15 mouse cellular contexts compared by ENCODE assay signal in genomic region chr9:98976520-98976919, GRCm38 (mm10). TPM values are rescaled to one million over a fixed set of nuclear protein-coding genes. Genes with fewer than 3 reads are reported as not detected.
DNase-seq lines count a peak whose midpoint lies in the region; ATAC-seq and TF ChIP-seq lines count a peak whose summit lies in the region.
"Had no signal": no experiment of that assay in that cellular context is flagged by ENCODE, and none has a peak within 500 bp of the region (broad histone marks: within the 10 kb centered on the region; RNA-seq: fewer than 3 reads in every experiment).

No protein-coding gene starts in this region.

- H3K27ac ChIP-seq in layer of hippocampus, adult 2 months = no peak overlapping the region
- H3K27ac ChIP-seq: heart, embryonic 15.5 days; limb, embryonic 10.5 days; macrophage; neural tube, embryonic 13.5 days had no signal

- CTCF ChIA-PET in Patski (lab: Charles Lee) = interaction anchor here (1.8 kb wide), 1 partner anchor 400 kb away, joined by 4 read pairs; no protein-coding TSS in a partner anchor

- peaks cover 33% of the 10 kb centered on the region for H3K27me3 ChIP-seq in E14TG2a.4 (ENCODE audit: insufficient read depth, low read length)
- H3K27me3 ChIP-seq in Patski = peaks cover 34% of the 10 kb centered on the region

- peak; percentile 67 for TF ChIP-seq CTCF in layer of hippocampus, adult 2 months (conservative IDR thresholded peaks at IDR 0.05)
- TF ChIP-seq CTCF in E14TG2a.4 (conservative IDR thresholded peaks at IDR 0.05; ENCODE audit: low read length) (peak; percentile 65), Patski (IDR thresholded peaks at IDR 0.05) (peak; percentile 73)

- H3K9me3 ChIP-seq in E14TG2a.4 (ENCODE audit: low read length) = no peaks in the 10 kb centered on the region
- H3K9me3 ChIP-seq: heart, embryonic 15.5 days; limb, embryonic 10.5 days; neural tube, embryonic 13.5 days had no signal

- peak; percentile 24 for ATAC-seq in Patski
- peak; percentile 53; the same call in 1 of the 2 replicates for ATAC-seq in megakaryocyte-erythroid progenitor cell, adult 5-6 weeks (replicated peaks; ENCODE audit: low FRiP score, low TSS enrichment, poor library complexity, severe bottlenecking)
- ATAC-seq: activated CD4-positive, CD25-positive, alpha-beta regulatory T cell, adult 4 months; inflammation-experienced regulatory T-cells, adult 6 months had no signal

- DNase-seq in layer of hippocampus, adult 2 months (ENCODE audit: low spot score in 2 of 2) = no peak
- DNase-seq in layer of hippocampus, postnatal 25 days (ENCODE audit: extremely low spot score in 1 of 2, low spot score in 1 of 2) = no peak
- no peak for DNase-seq in Patski (ENCODE audit: low read depth, low spot score)
- DNase-seq in right cerebral cortex, postnatal 14 days = no peak
- DNase-seq in adrenal gland, postnatal 10 days = no peak

- POLR2A ChIA-PET in Patski (lab: Charles Lee) = interaction anchor here (0.6 kb wide), 1 partner anchor 165 kb away, joined by 4 read pairs; no protein-coding TSS in a partner anchor

- H3K4me1 ChIP-seq in E14TG2a.4 (replicated peaks; ENCODE audit: low read depth, low read length) = peaks cover 42% of the 10 kb centered on the region

- no peaks in the 10 kb centered on the region for H3K36me3 ChIP-seq in E14TG2a.4 (ENCODE audit: insufficient read depth, low read length)
- H3K36me3 ChIP-seq: heart, embryonic 15.5 days; limb, embryonic 10.5 days; neural tube, embryonic 13.5 days had no signal

- H3K4me3 ChIP-seq in layer of hippocampus, adult 2 months = no peak overlapping the region
- no peak overlapping the region for H3K4me3 ChIP-seq in E14TG2a.4 (replicated peaks; ENCODE audit: low read length)
- H3K4me3 ChIP-seq: heart, embryonic 15.5 days; limb, embryonic 10.5 days; neural tube, embryonic 13.5 days had no signal

- in situ Hi-C loops in Patski (cut with MboI; ENCODE audit: low pct_unique_long_range_greater_than_20kb) = loop anchor here (5.0 to 10.0 kb wide), 2 partner anchors 401 to 468 kb away; no protein-coding TSS in a partner anchor

RNA-seq across cellular contexts. Expression of gene Faim, which starts 9.7 kb away (rescaled TPM):
- total RNA-seq in layer of hippocampus, adult 2 months (2021) = 10 to 100 TPM; 60.0 to 61.1 TPM
- 10 to 100 TPM; 55.0 to 60.5 TPM for total RNA-seq in layer of hippocampus, postnatal 25 days (2021)
- polyA plus RNA-seq in Patski (2021) = 39.9 TPM
- total RNA-seq in megakaryocyte-erythroid progenitor cell, adult 5-6 weeks (2014; fragmentation: Nextera tagmentation) = 27.4 and 46.4 TPM in 2 replicates
- 60.5 and 144 TPM in 2 replicates for total RNA-seq in megakaryocyte-erythroid progenitor cell, adult 5-6 weeks (2017)
- total RNA-seq in adrenal gland, postnatal 10 days (2021) = 10 to 100 TPM; 19.1 to 22.2 TPM

RNA-seq across cellular contexts. Expression of gene Foxl2, which starts 21.4 kb away (rescaled TPM):
- total RNA-seq in layer of hippocampus, adult 2 months (2021) = 1 to 10 TPM in 1 of 2 experiments, under 1 TPM in 1; 0.92 to 1.0 TPM
- total RNA-seq in layer of hippocampus, postnatal 25 days (2021) = under 1 TPM; 0.81 to 0.82 TPM
- polyA plus RNA-seq in Patski (2021) = 2.2 TPM
- not detected in 2 replicates for total RNA-seq in megakaryocyte-erythroid progenitor cell, adult 5-6 weeks (2014; fragmentation: Nextera tagmentation)
- not detected in 2 replicates for total RNA-seq in megakaryocyte-erythroid progenitor cell, adult 5-6 weeks (2017)
- total RNA-seq in adrenal gland, postnatal 10 days (2021) = not detected
- polyA plus RNA-seq: activated CD4-positive, CD25-positive, alpha-beta regulatory T cell, adult 4 months; heart, embryonic 15.5 days; inflammation-experienced regulatory T-cells, adult 6 months; limb, embryonic 10.5 days; macrophage; testis, adult 2 months had no signal

RNA-seq across cellular contexts. Expression of gene Gm1123, which starts 59.0 kb away (rescaled TPM):
- under 1 TPM; 0.22 to 0.38 TPM for total RNA-seq in layer of hippocampus, adult 2 months (2021)
- under 1 TPM in 1 of 2 experiments, not detected in 1; 0.40 TPM for total RNA-seq in layer of hippocampus, postnatal 25 days (2021)
- polyA plus RNA-seq in Patski (2021) = not detected
- total RNA-seq in megakaryocyte-erythroid progenitor cell, adult 5-6 weeks (2014; fragmentation: Nextera tagmentation) = not detected in 2 replicates
- total RNA-seq in megakaryocyte-erythroid progenitor cell, adult 5-6 weeks (2017) = not detected in 2 replicates
- not detected for total RNA-seq in adrenal gland, postnatal 10 days (2021)
- polyA plus RNA-seq: embryonic facial prominence, embryonic 11.5 days; limb, embryonic 10.5 days; macrophage; testis, adult 2 months had no signal
